Mouse (Mus musculus) liver (tissue): ENCODE data around the gene Rfesd.

Experiments
- DNase-seq: peaks from one replicate; pipeline ENCODE4 v3.0.0-alpha.2; 2020; ENCODE audit warnings: mixed read lengths

The Rfesd gene

DNA sequence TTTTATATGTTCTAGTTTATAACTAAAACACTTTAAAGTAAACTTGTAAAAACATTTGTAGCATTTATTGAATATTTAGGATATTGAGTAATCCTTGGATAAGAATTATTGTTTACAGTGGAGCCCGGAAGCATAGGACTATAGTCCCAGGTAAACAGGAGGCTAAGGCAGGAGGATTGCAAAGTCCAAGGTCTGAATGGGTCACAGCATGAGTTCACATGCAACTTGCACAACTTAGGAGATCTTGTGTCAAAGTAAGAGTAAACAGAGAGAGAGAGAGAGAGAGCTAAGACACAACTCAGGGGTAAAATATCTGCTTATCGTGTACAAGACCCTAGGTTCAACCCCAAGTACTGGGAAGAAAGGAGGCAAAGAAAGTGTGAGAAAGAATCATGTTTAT lies 41.9 kb downstream of the Rfesd start:
- DNase-seq = no peak

DNA sequence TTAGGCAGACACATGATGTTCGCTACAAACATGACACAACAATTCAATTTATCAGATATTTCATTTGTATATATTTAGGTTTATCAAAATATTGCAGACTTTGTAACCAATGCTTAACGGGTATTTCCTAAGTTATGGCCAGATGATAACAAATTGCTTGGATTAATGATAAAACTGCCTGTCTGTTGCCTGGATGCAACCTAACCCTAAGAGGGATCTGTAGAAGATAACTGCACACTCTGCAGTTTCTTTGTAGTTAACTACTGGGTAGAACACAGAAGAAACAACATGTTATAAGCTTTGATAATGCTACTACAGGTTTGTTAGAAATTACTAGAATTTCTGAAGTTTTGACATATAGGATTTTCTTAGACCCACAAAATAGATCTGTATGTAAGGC lies 42.3 kb downstream of the Rfesd start:
- no peak for DNase-seq

DNA sequence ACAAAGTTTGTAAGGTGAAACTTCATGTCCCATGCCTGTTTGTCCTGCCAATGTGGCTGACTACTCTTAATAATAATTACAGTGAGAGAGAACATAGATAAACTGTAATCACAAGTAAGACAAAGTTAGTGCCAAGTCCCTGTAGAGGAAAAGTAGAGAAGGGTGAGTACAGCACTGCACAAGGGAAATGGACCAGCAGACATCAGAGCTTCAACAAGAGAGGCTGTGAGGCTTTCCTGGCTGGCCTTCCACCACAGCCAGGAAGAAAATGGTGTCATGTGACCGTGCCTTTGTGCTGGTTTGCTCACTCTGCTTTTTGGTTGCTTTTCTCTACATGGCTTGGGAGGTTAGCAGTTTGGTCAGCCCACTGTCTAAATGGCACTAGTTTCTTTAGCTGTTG lies 42.9 kb downstream of the Rfesd start:
- DNase-seq = no peak

DNA sequence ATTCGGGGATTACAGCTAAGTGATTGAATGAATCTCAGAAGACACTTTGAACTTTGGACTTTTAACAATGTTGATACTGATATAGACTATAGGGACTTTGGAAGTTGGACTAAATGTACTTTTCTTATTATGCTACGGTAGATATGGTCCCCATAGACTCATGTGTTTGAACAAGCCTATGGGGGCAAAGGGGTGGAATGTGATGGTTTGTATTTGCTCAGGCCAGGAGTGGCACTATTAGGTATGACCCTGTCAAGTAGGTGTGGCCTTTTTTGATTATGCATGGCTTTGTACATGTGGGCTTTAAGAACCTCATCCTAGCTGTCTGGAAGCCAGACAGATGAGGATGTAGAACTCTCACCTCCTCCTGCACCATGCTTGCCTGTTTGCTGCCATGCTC lies 44.0 kb downstream of the Rfesd start:
- DNase-seq = no peak

DNA sequence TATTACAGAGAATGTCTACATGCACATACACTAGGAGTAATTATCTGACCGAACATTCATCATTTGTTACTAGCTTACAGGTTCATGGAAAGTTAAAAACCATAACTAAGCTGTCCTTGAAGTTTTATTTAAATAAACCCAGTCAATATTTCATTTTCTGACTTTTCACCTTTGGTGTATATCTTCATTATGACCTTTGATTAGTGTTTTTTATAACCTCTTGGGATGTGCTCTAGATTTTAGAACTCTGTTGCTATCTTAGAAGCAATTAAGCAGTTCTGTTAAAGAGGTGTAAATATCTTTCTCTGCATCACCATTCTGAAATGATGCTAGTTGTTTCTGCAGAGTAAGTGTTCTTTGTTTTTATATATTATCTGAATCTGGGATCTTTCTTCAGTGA lies 51.7 kb downstream of the Rfesd start, which contains the start of gene Spata9:
Spata9 (plus strand) TSS at position 301 of the 400 bp plus-strand sequence.
- DNase-seq = no peak

DNA sequence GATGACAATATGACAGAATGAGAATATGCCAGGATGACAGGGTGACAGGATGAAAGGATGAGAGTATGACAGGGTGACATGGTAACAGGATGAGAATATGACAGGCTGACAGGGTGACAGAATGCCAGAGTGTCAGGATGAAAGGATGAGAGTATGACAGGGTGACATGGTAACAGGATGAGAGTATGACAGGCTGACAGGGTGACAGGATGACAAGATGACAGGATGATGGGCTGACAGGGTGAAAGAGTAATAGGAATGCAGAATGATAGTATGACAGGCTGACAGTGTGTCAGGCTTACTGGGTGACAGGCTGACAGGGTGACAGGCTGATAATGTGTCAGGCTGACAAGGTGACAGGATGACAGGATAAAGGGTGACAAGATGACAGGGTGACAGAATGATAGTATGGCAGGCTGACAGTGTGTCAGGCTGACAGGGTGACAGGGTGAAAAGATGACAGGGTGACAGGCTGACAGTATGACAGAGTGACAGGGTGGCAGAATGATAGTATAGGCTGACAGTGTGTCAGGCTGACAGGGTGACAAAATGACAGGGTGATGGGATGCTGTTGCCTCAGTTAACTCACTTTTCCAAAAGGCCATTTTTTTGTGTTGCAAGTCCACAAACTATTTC lies 63.0 kb downstream of the Rfesd start:
- no peak for DNase-seq
